Mouse (Mus musculus) CD4-positive, CD25-positive, alpha-beta regulatory T cell, adult 4 months (primary cell): Measurements from ENCODE around the gene Pheta2. TPM values are rescaled to one million over a fixed set of nuclear protein-coding genes. Genes with fewer than 3 reads are reported as not detected.
"Not testable (repeated sequence)": the region's sequence is repeated elsewhere in the genome, so short reads cannot be mapped to it uniquely, and the experiment has no call there.

Source experiments
- ATAC-seq: one replicate; pipeline ENCODE4 v1.8.0; 2017
- polyA plus RNA-seq, 2 experiments: library from polyadenylated mRNA; unstranded; fragments of 100-300 nt; shearing (Covaris generic); gene quantifications; one replicate each; pipeline ENCODE4 v1.2.1; 2017

Gene Pheta2
- polyA plus RNA-seq, 2 experiments from 2014 or later = 3.4 to 5.0 TPM

- ATAC-seq = no peak
These were observed 33.7 kb downstream of the Pheta2 start for GRCm38 (mm10) chr15:82372446-82372845.

DNA sequence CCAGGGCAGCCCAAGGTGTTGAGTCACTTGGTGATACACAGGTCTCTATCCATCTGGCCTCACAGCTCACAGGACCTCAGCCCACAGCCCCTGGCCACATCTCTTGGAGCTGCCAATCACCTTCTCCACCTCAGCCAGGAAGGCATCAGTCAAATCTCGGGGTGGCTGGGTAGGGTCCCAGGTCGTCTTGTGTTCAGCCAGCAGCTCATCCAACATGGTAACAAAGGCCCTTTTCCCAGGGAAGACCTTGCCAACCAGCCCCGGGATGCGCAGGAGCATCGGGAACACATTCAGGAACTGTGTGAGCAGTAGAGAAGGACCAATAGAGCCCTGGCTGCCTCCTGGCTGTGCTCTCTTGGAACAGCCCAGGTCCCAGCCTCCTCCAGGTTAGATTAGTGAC is 34.2 kb downstream of the Pheta2 start:
- ATAC-seq = no peak

DNA sequence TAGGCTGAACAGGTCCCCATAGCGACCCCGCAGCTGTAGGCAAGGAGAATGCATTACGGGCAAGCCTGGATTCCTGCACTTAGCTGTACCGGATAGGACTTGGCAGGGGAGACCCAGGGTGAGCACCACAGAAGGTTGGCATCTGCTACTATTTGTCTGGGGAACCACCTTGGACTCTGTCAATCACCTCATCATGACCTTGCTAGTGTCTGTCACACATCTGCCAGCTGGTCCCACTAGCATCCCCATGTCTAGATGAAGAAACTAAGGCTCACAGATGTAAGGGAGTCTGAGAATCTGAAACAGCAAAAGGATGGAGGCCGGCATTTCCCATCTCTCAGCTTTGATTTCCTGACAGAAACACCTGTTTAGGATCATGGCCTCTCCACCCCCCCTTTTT is 35.7 kb downstream of the Pheta2 start:
- ATAC-seq = no peak

- no peak for ATAC-seq
These were observed 37.1 kb downstream of the Pheta2 start for GRCm38 (mm10) chr15:82375855-82376254.

GRCm38 (mm10) chr15:82376393-82377138 is 37.8 kb downstream of the Pheta2 start:
- ATAC-seq = no peak

- no peak for ATAC-seq
These were observed 39.0 kb downstream of the Pheta2 start for GRCm38 (mm10) chr15:82377701-82378100.

DNA sequence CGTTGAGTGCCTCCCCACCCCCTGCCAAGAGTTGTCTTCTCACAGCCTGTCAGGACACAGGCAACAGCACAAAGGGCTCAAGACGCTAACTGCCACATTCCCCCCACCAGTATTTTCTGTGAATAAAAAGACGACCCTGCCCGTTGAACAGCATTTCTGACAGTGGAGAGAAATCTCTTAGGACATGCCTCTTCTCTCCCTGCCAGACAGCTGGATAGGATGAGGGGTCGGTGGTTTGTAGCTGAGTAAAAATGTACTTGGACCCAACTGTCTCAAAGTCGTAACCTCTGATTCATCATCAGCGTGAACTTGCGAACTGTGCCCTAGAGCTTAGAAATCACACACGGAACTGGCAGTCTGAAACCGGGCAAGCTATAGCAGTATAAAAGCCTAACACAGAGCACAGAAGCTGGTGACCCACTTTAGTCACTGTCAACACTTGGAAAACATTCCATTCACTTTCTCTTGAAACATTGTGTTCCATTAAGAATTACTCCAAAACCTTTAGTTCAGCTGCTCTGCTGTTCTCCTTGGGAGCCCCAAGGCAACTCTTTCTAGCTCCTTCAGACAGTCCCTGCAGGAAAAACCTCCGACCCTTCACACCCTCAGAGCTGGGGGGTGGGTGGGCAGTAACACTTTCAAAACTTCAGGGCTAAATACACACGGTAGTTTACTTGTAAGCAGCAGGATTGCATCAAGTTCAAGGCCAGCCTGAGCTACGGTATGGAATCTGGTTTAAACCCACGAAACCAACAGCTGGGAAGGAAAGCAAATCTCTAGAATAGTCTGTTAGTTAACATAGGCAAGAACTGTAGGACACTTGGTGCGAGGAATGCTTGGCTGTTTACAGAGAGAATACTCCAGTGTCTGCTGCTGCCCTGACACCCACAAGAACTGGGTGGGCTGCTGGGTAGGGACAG is 39.8 kb downstream of the Pheta2 start:
- ATAC-seq = no peak

GRCm38 (mm10) chr15:82379511-82379870 is 40.7 kb downstream of the Pheta2 start:
- ATAC-seq = no peak

DNA sequence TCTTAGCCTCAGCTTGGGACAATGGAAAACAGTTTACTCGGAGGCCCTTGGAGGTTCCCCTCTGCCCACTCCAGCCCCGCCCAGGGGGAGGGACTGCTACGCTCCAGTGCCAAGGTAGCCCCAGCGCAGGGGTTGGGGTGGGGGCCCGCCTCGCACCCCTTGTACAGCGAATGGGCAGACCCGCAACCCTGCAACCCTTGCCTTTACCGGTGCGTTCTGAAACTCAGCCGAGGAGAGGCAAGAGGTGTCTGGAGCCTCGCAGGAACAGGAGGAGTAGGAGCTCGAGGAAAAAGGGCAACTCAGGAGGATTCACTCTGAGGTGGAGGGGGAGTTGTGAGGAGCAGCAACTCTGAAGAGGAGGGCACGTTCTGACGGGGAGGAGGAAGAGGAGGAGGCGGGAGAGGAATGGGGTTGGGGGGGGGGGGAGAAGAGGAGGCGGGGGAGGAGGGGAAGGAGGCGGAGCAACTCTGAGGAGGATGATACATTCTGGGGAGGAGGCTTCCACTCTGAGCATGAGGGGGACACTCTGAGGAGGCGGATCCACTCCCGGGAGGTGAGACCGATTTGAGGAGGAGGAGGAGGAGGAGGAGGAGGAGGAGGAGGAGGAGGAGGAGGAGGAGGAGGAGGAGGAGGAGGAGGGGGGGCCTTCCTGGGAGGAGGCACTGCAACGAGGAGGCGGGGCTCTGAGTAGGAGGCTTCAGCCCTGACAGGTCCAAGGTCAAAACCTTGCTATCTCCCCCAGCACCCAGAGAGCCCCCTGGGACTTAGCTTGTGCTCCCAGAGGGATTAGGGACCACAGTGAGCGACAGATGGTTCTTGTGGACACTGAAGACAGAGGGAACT is 41.4 kb downstream of the Pheta2 start, which contains the start of gene Cyp2d22:
TSS of gene Cyp2d22 (minus strand) at position 390 of the 843 bp plus-strand sequence.
- peak; percentile 77 for ATAC-seq

DNA sequence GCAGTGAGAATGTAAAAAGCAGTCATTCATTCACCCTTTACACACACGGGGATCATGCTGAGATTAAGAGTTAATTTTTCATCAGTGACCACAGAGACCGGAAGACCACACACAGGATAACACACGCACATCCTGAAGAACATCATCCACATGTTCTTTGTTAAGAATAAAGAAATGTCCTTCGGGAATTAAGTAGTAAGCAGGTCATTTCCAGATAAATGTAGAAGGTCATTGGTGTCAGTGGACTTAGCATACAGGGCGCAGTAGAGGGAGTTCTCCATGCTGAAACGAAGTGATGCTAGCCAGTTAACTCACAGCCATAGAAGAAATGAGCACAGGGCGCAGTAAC is 41.9 kb downstream of the Pheta2 start:
- peak; percentile 21 for ATAC-seq

GRCm38 (mm10) chr15:82382441-82382840 is 43.7 kb downstream of the Pheta2 start:
- no peak for ATAC-seq

DNA sequence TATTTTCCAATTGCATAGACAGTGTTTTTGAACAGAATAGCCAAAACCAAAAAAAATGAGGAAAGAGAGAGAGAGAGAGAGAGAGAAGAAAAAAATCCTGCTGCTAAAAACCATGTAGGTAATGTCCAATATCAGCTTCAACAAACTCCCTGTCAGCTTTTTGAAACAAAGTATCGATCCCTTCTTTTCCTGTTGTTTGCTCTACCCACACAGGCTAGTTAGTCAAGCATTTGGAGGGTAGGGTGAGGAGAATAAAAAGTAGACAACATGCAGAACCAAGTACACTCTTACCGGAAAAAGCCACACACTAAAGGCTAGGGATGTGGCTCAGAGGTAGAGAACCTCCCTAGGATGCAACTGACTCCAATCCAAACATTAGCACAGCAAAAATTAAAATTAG is 47.0 kb downstream of the Pheta2 start:
- ATAC-seq = no peak

DNA sequence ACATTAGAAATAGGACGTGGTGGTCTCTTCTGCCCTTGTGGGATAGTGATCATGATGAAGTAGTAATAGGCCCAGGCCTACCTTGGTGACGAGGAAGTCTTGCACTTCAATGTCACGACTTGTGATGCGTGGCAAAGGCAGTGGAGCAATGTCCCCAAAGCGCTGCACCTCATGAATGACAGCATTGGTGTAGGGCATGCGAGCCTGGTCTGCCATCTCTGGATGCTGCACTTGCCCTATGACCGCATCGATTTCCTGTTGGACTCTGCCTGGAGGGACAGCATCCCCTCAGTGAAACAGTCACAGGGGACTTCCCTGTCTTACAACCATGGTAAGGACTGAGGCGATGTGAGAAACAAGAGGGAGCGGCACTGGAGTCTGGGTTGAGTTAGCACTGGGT is 51.2 kb downstream of the Pheta2 start:
- ATAC-seq = not testable (repeated sequence)

DNA sequence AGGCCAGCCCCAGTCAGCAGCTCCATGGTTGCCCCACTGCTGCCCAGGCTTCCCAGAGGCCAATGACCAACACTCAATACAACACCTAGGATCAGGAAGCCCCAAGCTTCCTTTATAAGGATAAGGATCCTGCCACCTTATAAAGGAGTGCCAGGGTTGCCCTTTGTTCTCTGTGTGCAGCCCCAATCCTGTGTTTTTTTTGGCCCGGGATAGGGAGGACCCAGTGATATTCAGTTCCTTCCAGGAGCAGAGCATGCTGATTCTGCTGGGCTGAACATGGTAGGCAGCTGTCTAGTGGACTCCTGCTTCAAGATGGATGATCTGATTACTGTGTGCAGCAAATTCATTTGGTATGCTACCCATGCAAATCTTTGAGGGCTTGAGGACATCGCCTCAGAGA is 55.2 kb downstream of the Pheta2 start, which contains the start of gene Cyp2d11:
TSS of gene Cyp2d11 (minus strand) at position 101 of the 400 bp plus-strand sequence.
- ATAC-seq = not testable (repeated sequence)

Other genes with a start within 250 kb of the Pheta2 start
- 10 to 100 TPM; 18.5 to 26.0 TPM for gene Ccdc134, start 211.0 kb upstream of the Pheta2 start, polyA plus RNA-seq
- gene Srebf2, start 191.8 kb upstream of the Pheta2 start, polyA plus RNA-seq = 10 to 100 TPM; 32.2 to 56.0 TPM
- gene Shisa8, start 126.1 kb upstream of the Pheta2 start, polyA plus RNA-seq = not detected
- gene Tnfrsf13c, start 114.6 kb upstream of the Pheta2 start, polyA plus RNA-seq = 10 to 100 TPM in 1 of 2 experiments, 1 to 10 TPM in 1; 2.2 to 10.5 TPM
- gene Cenpm, start 94.2 kb upstream of the Pheta2 start, polyA plus RNA-seq = 10 to 100 TPM in 1 of 2 experiments, 1 to 10 TPM in 1; 6.7 to 18.5 TPM
- gene 1500009C09Rik, start 86.5 kb upstream of the Pheta2 start, polyA plus RNA-seq = not detected
- gene Sept3, start 64.0 kb upstream of the Pheta2 start, polyA plus RNA-seq = not detected
- not detected for gene Wbp2nl, start 40.0 kb upstream of the Pheta2 start, polyA plus RNA-seq
- 10 to 100 TPM; 58.4 to 70.3 TPM for gene Naga, start within 50 bp of the Pheta2 start, polyA plus RNA-seq
- gene Smdt1, start within 50 bp of the Pheta2 start, polyA plus RNA-seq = 10 to 100 TPM; 76.9 to 95.0 TPM
- 100 to 1,000 TPM; 433 to 535 TPM for gene Ndufa6, start 15.4 kb downstream of the Pheta2 start, polyA plus RNA-seq
- gene Cyp2d22, start 41.3 kb downstream of the Pheta2 start, polyA plus RNA-seq = 10 to 100 TPM; 10.7 to 12.5 TPM
- gene Cyp2d11, start 55.1 kb downstream of the Pheta2 start, polyA plus RNA-seq = not detected
- not detected for gene Cyp2d10, start 68.3 kb downstream of the Pheta2 start, polyA plus RNA-seq
- not detected for gene Cyp2d9, start 94.5 kb downstream of the Pheta2 start, polyA plus RNA-seq
- not detected for gene Cyp2d12, start 216.1 kb downstream of the Pheta2 start, polyA plus RNA-seq